Mouse (Mus musculus) kidney, embryonic 16.5 days (tissue): Measurements from ENCODE around the gene Axl. TPM values are rescaled to one million over a fixed set of nuclear protein-coding genes. Genes with fewer than 3 reads are reported as not detected.

Experiments used
- ATAC-seq: fragments of 200-750 bp; cut with Nextera tagmentation; 2 replicates; pipeline ENCODE4 v1.8.0; 2017; ENCODE audit warnings: moderate TSS enrichment; ENCODE audit not compliant: low FRiP score, low TSS enrichment
- H3K27ac ChIP-seq: fragments of 300-500 bp; sonication (generic); 2 replicates; pipeline ENCODE4 v1.5.1; 2014; ENCODE audit warnings: low read length
- H3K27me3 ChIP-seq: fragments of 300-500 bp; sonication (generic); 2 replicates; pipeline ENCODE4 v1.6.1; 2014; ENCODE audit warnings: low read length, control low read depth, mixed read lengths; ENCODE audit not compliant: insufficient read depth
- H3K36me3 ChIP-seq: fragments of 300-500 bp; sonication (generic); 2 replicates; pipeline ENCODE4 v1.6.1; 2014; ENCODE audit warnings: low read length, control low read depth, mixed read lengths; ENCODE audit not compliant: insufficient read depth
- H3K4me1 ChIP-seq: fragments of 300-500 bp; sonication (generic); 2 replicates; pipeline ENCODE4 v1.6.1; 2014; ENCODE audit warnings: low read length, control low read depth, mixed read lengths; ENCODE audit not compliant: insufficient read depth
- H3K4me2 ChIP-seq: fragments of 300-500 bp; sonication (generic); replicated peaks from 2 replicates; pipeline ENCODE4 v1.6.1; 2014; ENCODE audit warnings: low read depth, low read length
- H3K4me3 ChIP-seq: fragments of 300-500 bp; sonication (generic); 2 replicates; pipeline ENCODE4 v1.5.1; 2014; ENCODE audit warnings: mild to moderate bottlenecking, low read length
- H3K9ac ChIP-seq: fragments of 300-500 bp; sonication (generic); replicated peaks from 2 replicates; pipeline ENCODE4 v1.6.1; 2014; ENCODE audit warnings: low read length
- H3K9me3 ChIP-seq: fragments of 300-500 bp; sonication (generic); 2 replicates; pipeline ENCODE4 v1.6.1; 2016; ENCODE audit warnings: low read length, control low read depth
- WGBS: fragments of 180-500 bp; shearing (Covaris S2); extraction: QIAGEN DNeasy Blood & Tissue Kit; methylation state at CpG from one replicate; pipeline ENCODE4 v1.1.7; 2014; 5-methylcytosine and 5-hydroxymethylcytosine counted together
- microRNA-seq: library from miRNA; unstranded; fragments of <30 nt; microRNA quantifications from one replicate; pipeline ENCODE4, GENCODE M21; 2016
- polyA plus RNA-seq: library from polyadenylated mRNA; unstranded; fragments of >200 nt; fragmentation: Nextera tagmentation; extraction: Ambion mirVana; gene quantifications from 2 replicates; pipeline ENCODE4 v1.2.1, GENCODE M21; 2015

Gene Axl
- polyA plus RNA-seq, 1 experiment from 2014 or later = 91.5 TPM

GRCm38 (mm10) chr7:25709961-25710360, 78.5 kb downstream of the Axl start:
- Histone ChIP-seq H3K27me3 (no peaks in the 10 kb centered on the region), H3K36me3 (peaks cover 29% of the 10 kb centered on the region), H3K9ac (peak overlapping the region; percentile 50), H3K4me2 (0 out of 2 replicates have a peak overlapping the region, but pooled peaks have one; percentile 3), H3K9me3 (no peaks in the 10 kb centered on the region), H3K27ac (no peak overlapping the region; the same call in 1 of the 2 replicates), H3K4me3 (no peak overlapping the region), H3K4me1 (peaks cover 36% of the 10 kb centered on the region)
- 9% methylated on average over 12 of the region's 12 CpGs for WGBS
- ATAC-seq = no peak

- H3K27ac ChIP-seq = peak overlapping the region; percentile 76
- H3K27me3 ChIP-seq = peaks cover 9% of the 10 kb centered on the region
- WGBS = 23% methylated on average over 15 of the region's 15 CpGs
- H3K9ac ChIP-seq = 0 out of 2 replicates have a peak overlapping the region, but pooled peaks have one; percentile 1
- no peak overlapping the region for H3K4me3 ChIP-seq
- peak; percentile 32 for ATAC-seq
- H3K4me2 ChIP-seq = no peak overlapping the region
- peaks cover 40% of the 10 kb centered on the region for H3K4me1 ChIP-seq
- peaks cover 8% of the 10 kb centered on the region for H3K36me3 ChIP-seq
- no peaks in the 10 kb centered on the region for H3K9me3 ChIP-seq
Measured at GRCm38 (mm10) chr7:25707581-25708292, 80.8 kb downstream of the Axl start.

Small RNAs within 50 kb of the gene (microRNA-seq; reads per million reads assigned to microRNA genes)
- gene Gm24865 = not detected

Other genes starting within 250 kb of the Axl start
- 0.31 TPM in 1 of 2 replicates, not detected in the other for gene Ceacam2, start 248.8 kb downstream of the Axl start, polyA plus RNA-seq
- 4.5 and 5.5 TPM in 2 replicates for gene Erich4, start 172.8 kb downstream of the Axl start, polyA plus RNA-seq
- gene Dmac2, start 169.3 kb downstream of the Axl start, polyA plus RNA-seq = 61.8 and 64.7 TPM in 2 replicates
- gene B3gnt8, start 162.1 kb downstream of the Axl start, polyA plus RNA-seq = 14.2 and 15.0 TPM in 2 replicates
- 90.3 and 91.7 TPM in 2 replicates for gene Bckdha, start 129.7 kb downstream of the Axl start, polyA plus RNA-seq
- 90.0 and 92.6 TPM in 2 replicates for gene Exosc5, start 129.5 kb downstream of the Axl start, polyA plus RNA-seq
- 2.3 and 3.7 TPM in 2 replicates for gene Tmem91, start 113.5 kb downstream of the Axl start, polyA plus RNA-seq
- 35.0 and 35.8 TPM in 2 replicates for gene B9d2, start 107.9 kb downstream of the Axl start, polyA plus RNA-seq
- gene Tgfb1, start 101.7 kb downstream of the Axl start, polyA plus RNA-seq = 2.9 and 3.7 TPM in 2 replicates
- gene Ccdc97, start 69.6 kb downstream of the Axl start, polyA plus RNA-seq = 25.6 and 32.8 TPM in 2 replicates
- 43.7 and 56.5 TPM in 2 replicates for gene Hnrnpul1, start 33.9 kb downstream of the Axl start, polyA plus RNA-seq
- 22.1 and 23.0 TPM in 2 replicates for gene Cyp2s1, start 28.2 kb upstream of the Axl start, polyA plus RNA-seq
- not detected in 2 replicates for gene Cyp2b10, start 108.9 kb upstream of the Axl start, polyA plus RNA-seq